Mouse (Mus musculus) T-helper 2 cell (primary cell): ENCODE results near the gene Olfr732.

ENCODE experiments used
- in situ Hi-C: fragments of 300-600 bp; cut with MboI, MseI; formaldehyde crosslinking; loops from one replicate; pipeline ENCODE4 v1.15.1; 2025; ENCODE audit warnings: high pct_unique_total_duplicates

Gene Olfr732

GRCm38 (mm10) chr14:50284106-50284505, at the start of gene Olfr732:
Olfr732 (minus strand) TSS chr14:50284206.
- in situ Hi-C loops = no loop called here

DNA sequence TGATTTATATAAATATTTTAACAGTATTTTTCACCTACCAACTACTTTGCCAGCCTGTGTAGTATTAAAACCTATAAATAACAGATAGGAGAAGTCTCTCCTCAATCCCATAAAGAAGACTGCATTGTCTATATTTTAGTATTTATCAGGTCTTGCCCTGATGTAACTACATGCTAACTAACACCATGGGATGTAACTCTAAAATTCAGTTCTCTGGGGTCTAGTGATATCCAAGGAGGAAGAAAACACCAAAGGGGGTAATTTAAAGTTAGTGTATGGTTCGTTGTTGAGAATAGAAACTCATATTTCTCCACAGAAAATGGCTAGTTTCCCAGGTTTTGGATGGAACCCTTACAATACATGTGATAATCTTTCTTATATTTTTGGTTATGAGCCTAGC, 42.7 kb upstream of the Olfr732 start, which contains the start of gene Olfr734:
Gene Olfr734, minus strand, starts transcription at position 101 of the 400 bp plus-strand sequence.
- in situ Hi-C loops = no loop called here

DNA sequence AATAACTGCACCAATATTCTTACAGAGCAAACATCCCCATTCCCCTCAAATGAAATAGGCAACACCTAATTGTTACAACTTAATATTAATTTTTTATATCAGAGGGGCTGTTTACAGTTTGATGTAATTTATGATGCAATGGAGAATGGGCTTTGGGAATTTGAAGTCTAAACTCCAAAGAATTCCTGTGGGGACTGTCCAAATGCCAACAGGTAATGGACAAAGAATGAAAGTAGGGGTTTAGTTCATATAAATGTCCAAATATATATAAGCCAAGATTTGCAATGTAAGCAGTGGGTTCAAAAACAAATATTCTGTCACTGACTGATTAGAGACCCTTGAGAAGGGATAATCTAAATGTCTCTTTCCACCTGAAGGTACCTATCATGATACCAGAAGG, 17.4 kb upstream of the Olfr732 start, which contains the start of gene Olfr733:
Gene Olfr733, minus strand, starts transcription at position 101 of the 400 bp plus-strand sequence.
- in situ Hi-C loops = no loop called here

GRCm38 (mm10) chr14:50241766-50242165, 42.2 kb downstream of the Olfr732 start, which contains the start of gene Olfr731:
Olfr731 (minus strand) TSS chr14:50241866.
- in situ Hi-C loops = no loop called here
